Mouse (Mus musculus) layer of hippocampus, postnatal 25 days (tissue): Measurements from ENCODE around the gene Ulk4. TPM values are rescaled to one million over a fixed set of nuclear protein-coding genes. Genes with fewer than 3 reads are reported as not detected.
"Not testable (repeated sequence)": the region's sequence is repeated elsewhere in the genome, so short reads cannot be mapped to it uniquely, and the experiment has no call there.

ENCODE experiments used
- DNase-seq, 2 experiments: peaks; one replicate each; pipeline ENCODE4 v3.0.0; 2022; ENCODE audit warnings: mixed read lengths in 2 of 2, low spot score in 1 of 2; ENCODE audit errors: extremely low spot score in 1 of 2
- microRNA-seq, 2 experiments: library from miRNA; unstranded; fragments of <30 nt; microRNA quantifications; one replicate each; pipeline ENCODE4 v1.2.0; 2021
- total RNA-seq, 2 experiments: library from RNA; stranded (reverse); gene quantifications; 2 replicates each; pipeline ENCODE4 v1.2.3; 2021

The Ulk4 gene
- total RNA-seq, 2 experiments from 2014 or later = 7.4 to 8.6 TPM

GRCm38 (mm10) chr9:120919130-120919529 is 357.9 kb downstream of the Ulk4 start:
- no peak for DNase-seq

GRCm38 (mm10) chr9:120918642-120919041 is 358.4 kb downstream of the Ulk4 start:
- DNase-seq = no peak

- DNase-seq = no peak
These were observed 358.8 kb downstream of the Ulk4 start for GRCm38 (mm10) chr9:120918211-120918610.

DNA sequence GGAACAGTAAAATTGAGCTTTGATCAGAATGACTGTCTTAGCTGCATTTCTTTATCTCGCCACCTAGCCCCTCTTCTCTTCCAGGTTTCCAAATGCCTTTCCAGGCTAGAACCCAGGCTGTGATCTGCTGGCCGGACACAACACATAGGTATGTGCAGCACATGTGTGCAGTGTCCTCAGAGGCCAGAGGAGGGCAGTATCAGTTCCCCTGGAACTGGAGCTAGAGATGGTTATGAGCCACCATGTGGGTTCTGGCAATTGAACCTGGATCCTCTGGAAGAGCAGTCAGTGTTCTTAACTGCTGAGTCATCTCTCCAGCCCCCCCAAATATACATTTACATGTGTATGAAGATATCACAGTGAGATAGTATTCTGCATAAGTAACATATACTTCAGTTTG is 359.4 kb downstream of the Ulk4 start:
- not testable (repeated sequence) for DNase-seq

DNA sequence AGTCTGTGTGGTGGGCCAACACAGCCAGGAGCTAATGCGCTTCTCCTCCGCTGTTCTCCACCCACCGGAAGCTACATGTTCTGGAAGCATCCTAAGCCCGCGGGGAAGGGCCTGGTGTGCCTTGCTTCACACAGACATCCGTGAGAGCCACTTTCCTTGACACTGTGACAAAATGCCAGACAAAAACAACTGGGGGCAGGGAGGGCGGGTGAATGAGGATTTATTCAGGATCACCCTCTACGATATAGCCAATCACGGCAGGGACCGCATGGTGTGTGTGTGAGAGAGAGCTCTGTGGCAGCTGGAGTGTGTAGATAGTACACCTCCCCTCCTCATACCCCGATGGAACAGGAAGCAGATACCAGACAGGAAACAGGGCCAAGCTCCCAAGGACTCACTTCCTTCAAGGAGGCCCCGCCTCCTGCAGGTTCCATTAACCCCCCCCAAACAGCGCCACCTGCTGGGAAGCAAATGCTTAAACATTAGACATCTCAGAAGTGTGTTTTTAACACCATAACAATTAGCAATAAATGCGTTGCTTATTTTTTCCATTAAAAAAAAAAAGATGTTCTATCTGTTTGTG is 362.0 kb downstream of the Ulk4 start:
- no peak for DNase-seq

DNA sequence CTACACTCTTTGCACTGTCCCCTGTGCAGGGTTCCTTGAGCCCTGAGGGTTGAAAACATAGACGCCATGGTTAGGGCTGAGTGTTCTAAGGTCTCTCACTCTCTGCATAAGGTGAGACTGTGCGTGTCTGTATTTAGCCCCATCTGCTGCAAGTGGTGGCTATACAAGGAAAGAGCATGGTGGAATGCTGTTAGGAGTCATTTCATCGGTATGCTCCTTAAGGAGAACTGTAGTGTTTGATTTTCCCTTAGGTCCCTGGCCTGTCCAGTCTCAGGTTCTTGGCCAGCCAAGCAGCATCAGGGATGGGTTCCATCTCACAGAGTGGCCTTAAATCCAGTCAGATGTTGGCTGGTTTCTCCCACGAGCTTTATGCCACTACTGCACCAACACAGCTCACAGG is 362.6 kb downstream of the Ulk4 start:
- DNase-seq = no peak

DNA sequence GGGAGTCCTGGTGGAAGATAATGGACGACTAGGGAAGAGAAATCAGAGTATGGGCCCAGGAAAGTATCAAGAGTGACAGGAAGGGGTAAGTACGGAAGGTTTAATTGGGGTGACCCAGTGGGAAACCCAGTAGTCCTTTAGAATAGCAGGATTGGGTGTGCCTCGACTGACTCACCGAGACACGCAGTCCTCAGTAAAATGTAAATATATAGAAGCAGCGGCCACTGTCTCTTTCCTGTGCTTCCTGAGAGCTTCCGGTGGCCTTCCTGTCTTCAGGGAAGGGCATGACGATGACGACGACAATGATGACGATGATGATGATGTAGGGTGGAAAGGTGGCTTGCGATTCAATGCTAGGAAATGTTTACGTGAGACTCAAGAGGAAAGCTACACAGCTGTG is 363.8 kb downstream of the Ulk4 start:
- no peak for DNase-seq

DNA sequence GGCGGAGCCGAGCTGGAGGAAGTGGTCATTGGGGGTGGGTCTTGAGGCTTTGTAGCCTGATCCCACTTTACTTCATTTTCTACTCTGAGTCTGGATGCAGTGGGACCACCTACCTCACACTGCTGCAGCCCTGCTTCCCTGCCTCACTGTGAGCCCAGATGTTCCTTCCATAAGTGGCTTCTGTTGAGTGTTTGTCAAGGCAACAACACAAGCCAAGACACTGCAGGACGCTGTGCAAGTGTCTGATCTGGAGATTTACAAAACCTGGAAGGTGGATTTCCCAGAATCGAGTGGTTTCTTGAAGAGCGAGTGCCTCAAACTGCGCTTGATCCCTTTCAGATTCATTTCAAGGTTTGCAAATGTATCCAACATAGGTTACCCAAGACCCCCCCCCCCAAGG is 368.5 kb downstream of the Ulk4 start:
- no peak for DNase-seq

Small RNAs within 50 kb of the gene (microRNA-seq; reads per million reads assigned to microRNA genes)
- gene Mir7090 = 0.20 to 1.1 reads per million in 2 experiments

Other genes with a start within 250 kb of the Ulk4 start
- 100 to 1,000 TPM; 223 to 246 TPM for gene Trak1, start 20.3 kb upstream of the Ulk4 start, total RNA-seq
- gene Cck, start 218.5 kb upstream of the Ulk4 start, total RNA-seq = 100 to 1,000 TPM; 681 to 734 TPM